Mouse (Mus musculus) effector memory CD4-positive, alpha-beta T cell, adult 7 months (primary cell): ENCODE results near the gene Olfr366. TPM values are rescaled to one million over a fixed set of nuclear protein-coding genes. Genes with fewer than 3 reads are reported as not detected.

Experiments used
- polyA plus RNA-seq: library from polyadenylated mRNA; unstranded; fragments of 100-300 nt; shearing (Covaris generic); gene quantifications from one replicate; pipeline ENCODE4 v1.2.1, GENCODE M21; 2017

Gene Olfr366
- polyA plus RNA-seq, result not detected

GRCm38 (mm10) chr2:37211274-37211673 lies at the start of gene Olfr366:
TSS of gene Olfr366 (plus strand) at chr2:37211574.

GRCm38 (mm10) chr2:37187898-37188297 lies 23.5 kb upstream of the Olfr366 start, which contains the start of gene Olfr365:
TSS of gene Olfr365 (plus strand) at chr2:37188198.

Other genes with a start within 250 kb of the Olfr366 start
- not detected for gene Olfr357, start 217.7 kb upstream of the Olfr366 start, polyA plus RNA-seq
- not detected for gene Olfr358, start 202.2 kb upstream of the Olfr366 start, polyA plus RNA-seq
- not detected for gene Olfr360, start 145.8 kb upstream of the Olfr366 start, polyA plus RNA-seq
- gene Olfr361, start 122.3 kb upstream of the Olfr366 start, polyA plus RNA-seq, result 0.27 TPM
- gene Olfr362, start 93.7 kb upstream of the Olfr366 start, polyA plus RNA-seq, result not detected
- not detected for gene Olfr364-ps1, start 72.3 kb upstream of the Olfr366 start, polyA plus RNA-seq
- not detected for gene Olfr365, start 23.4 kb upstream of the Olfr366 start, polyA plus RNA-seq
- not detected for gene Olfr368, start 114.9 kb downstream of the Olfr366 start, polyA plus RNA-seq
- 30.6 TPM for gene Pdcl, start 147.8 kb downstream of the Olfr366 start, polyA plus RNA-seq
- gene Rc3h2, start 211.3 kb downstream of the Olfr366 start, polyA plus RNA-seq, result 27.4 TPM
- 3.0 TPM for gene Zbtb26, start 231.6 kb downstream of the Olfr366 start, polyA plus RNA-seq
- 4.4 TPM for gene Zbtb6, start 231.6 kb downstream of the Olfr366 start, polyA plus RNA-seq
- gene Rabgap1, start 231.7 kb downstream of the Olfr366 start, polyA plus RNA-seq, result 47.2 TPM